Mouse (Mus musculus): ENCODE data around the gene Ccdc130. TPM values are rescaled to one million over a fixed set of nuclear protein-coding genes. Genes with fewer than 3 reads are reported as not detected.

Gene Ccdc130
- total RNA-seq, 1 experiment from 2014 or later, result 9.8 TPM

GRCm38 (mm10) chr8:84241167-84241566, 29.0 kb downstream of the Ccdc130 start:
- ATAC-seq (replicated peaks; ENCODE audit: low read depth, poor library complexity, severe bottlenecking), result no peak

GRCm38 (mm10) chr8:84237542-84238229, 32.5 kb downstream of the Ccdc130 start:
- peak; percentile 17 for ATAC-seq (replicated peaks; ENCODE audit: low read depth, poor library complexity, severe bottlenecking)

GRCm38 (mm10) chr8:84236998-84237473, 33.1 kb downstream of the Ccdc130 start, which contains the start of gene Zswim4:
TSS of gene Zswim4 (minus strand) at chr8:84237055.
- peak; percentile 97 for ATAC-seq (replicated peaks; ENCODE audit: low read depth, poor library complexity, severe bottlenecking)

GRCm38 (mm10) chr8:84236410-84236997, 33.7 kb downstream of the Ccdc130 start:
- ATAC-seq (replicated peaks; ENCODE audit: low read depth, poor library complexity, severe bottlenecking), result no peak

GRCm38 (mm10) chr8:84235746-84236409, 34.3 kb downstream of the Ccdc130 start:
- no peak for ATAC-seq (replicated peaks; ENCODE audit: low read depth, poor library complexity, severe bottlenecking)

- ATAC-seq (replicated peaks; ENCODE audit: low read depth, poor library complexity, severe bottlenecking), result no peak
These were observed 37.1 kb downstream of the Ccdc130 start for GRCm38 (mm10) chr8:84233055-84233454.

- 0 out of 2 replicates have a peak, but pooled peaks have one; percentile 18 for ATAC-seq (replicated peaks; ENCODE audit: low read depth, poor library complexity, severe bottlenecking)
These were observed 39.4 kb downstream of the Ccdc130 start for GRCm38 (mm10) chr8:84230735-84231134.

GRCm38 (mm10) chr8:84223322-84224029, 46.7 kb downstream of the Ccdc130 start:
- 0 out of 2 replicates have a peak, but pooled peaks have one; percentile 21 for ATAC-seq (replicated peaks; ENCODE audit: low read depth, poor library complexity, severe bottlenecking)

- ATAC-seq (replicated peaks; ENCODE audit: low read depth, poor library complexity, severe bottlenecking), result peak; percentile 80
These were observed 47.5 kb downstream of the Ccdc130 start for GRCm38 (mm10) chr8:84222566-84223165.

GRCm38 (mm10) chr8:84220105-84220504, 50.1 kb downstream of the Ccdc130 start:
- peak; percentile 46 for ATAC-seq (replicated peaks; ENCODE audit: low read depth, poor library complexity, severe bottlenecking)

GRCm38 (mm10) chr8:84218143-84218542, 52.0 kb downstream of the Ccdc130 start:
- no peak for ATAC-seq (replicated peaks; ENCODE audit: low read depth, poor library complexity, severe bottlenecking)

- no peak for ATAC-seq (replicated peaks; ENCODE audit: low read depth, poor library complexity, severe bottlenecking)
These were observed 53.0 kb downstream of the Ccdc130 start for GRCm38 (mm10) chr8:84217206-84217605.

GRCm38 (mm10) chr8:84213277-84213676, 56.9 kb downstream of the Ccdc130 start:
- no peak for ATAC-seq (replicated peaks; ENCODE audit: low read depth, poor library complexity, severe bottlenecking)

- ATAC-seq (replicated peaks; ENCODE audit: low read depth, poor library complexity, severe bottlenecking), result no peak
These were observed 58.2 kb downstream of the Ccdc130 start for GRCm38 (mm10) chr8:84211881-84212563.

- ATAC-seq (replicated peaks; ENCODE audit: low read depth, poor library complexity, severe bottlenecking), result no peak
These were observed 59.0 kb downstream of the Ccdc130 start for GRCm38 (mm10) chr8:84211202-84211601.

GRCm38 (mm10) chr8:84210167-84210791, 59.9 kb downstream of the Ccdc130 start:
- ATAC-seq (replicated peaks; ENCODE audit: low read depth, poor library complexity, severe bottlenecking), result peak; percentile 45; the same call in 1 of the 2 replicates

- peak; percentile 15; the same call in 1 of the 2 replicates for ATAC-seq (replicated peaks; ENCODE audit: low read depth, poor library complexity, severe bottlenecking)
These were observed 61.5 kb downstream of the Ccdc130 start for GRCm38 (mm10) chr8:84208381-84209380.

- peak; percentile 51 for ATAC-seq (replicated peaks; ENCODE audit: low read depth, poor library complexity, severe bottlenecking)
These were observed 62.4 kb downstream of the Ccdc130 start for GRCm38 (mm10) chr8:84207811-84208210.
